Mouse (Mus musculus): Measurements from ENCODE around the gene Plekhm2. TPM values are rescaled to one million over a fixed set of nuclear protein-coding genes. Genes with fewer than 3 reads are reported as not detected.

Plekhm2 gene
- total RNA-seq, 4 experiments from 2014 or later: 113 to 133 (median 117) TPM

- no peak for DNase-seq (ENCODE audit: low spot score)
Measured at GRCm38 (mm10) chr4:141663122-141663931, 1.4 kb downstream of the Plekhm2 start.

DNA sequence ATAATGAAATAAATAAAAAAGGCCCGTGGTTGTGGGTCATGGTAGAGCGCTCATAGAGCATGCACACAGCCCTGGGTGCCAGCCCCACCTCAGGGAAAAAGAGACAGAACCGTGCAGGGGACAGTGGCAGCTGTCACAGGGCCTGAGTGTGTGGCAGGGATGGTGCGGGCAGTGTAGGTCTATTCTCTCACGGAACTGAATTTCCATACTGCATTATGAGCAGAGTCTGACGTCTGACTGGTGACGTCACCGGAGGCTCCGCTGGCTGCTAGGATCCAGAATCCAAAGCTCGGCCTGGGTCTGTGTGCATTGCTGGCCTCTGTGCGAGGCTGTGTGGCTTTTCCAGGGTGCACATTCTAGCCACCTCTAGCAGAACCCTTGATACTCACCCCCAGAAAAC, 3.8 kb downstream of the Plekhm2 start:
- no peak for DNase-seq (ENCODE audit: low spot score)

DNA sequence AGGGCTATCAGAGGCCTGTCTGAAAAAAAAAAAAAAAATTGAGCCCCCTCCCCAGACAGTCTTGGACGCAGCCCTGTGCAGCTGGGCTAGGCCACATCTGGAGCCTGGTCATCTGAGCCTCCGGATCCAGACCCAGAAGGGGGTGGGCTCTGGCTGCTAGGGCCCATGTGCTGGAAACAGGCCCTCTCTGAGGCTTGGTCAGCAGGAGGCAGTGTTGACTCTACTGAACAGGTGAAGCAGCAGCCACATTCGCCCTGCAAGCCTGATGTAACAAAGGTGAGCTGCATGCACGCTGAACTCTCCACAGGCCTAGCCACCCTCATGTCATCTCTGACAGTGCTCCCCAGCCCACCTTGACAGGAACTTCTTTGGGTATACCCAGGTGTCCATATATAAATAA, 5.0 kb downstream of the Plekhm2 start:
- DNase-seq (ENCODE audit: low spot score): no peak

- no peak for DNase-seq (ENCODE audit: low spot score)
Measured at GRCm38 (mm10) chr4:141658846-141659484, 5.7 kb downstream of the Plekhm2 start.

- no peak for DNase-seq (ENCODE audit: low spot score)
Measured at GRCm38 (mm10) chr4:141656932-141657331, 7.8 kb downstream of the Plekhm2 start.

- no peak for DNase-seq (ENCODE audit: low spot score)
Measured at GRCm38 (mm10) chr4:141655908-141656608, 8.6 kb downstream of the Plekhm2 start.

- no peak for DNase-seq (ENCODE audit: low spot score)
Measured at GRCm38 (mm10) chr4:141654509-141654908, 10.2 kb downstream of the Plekhm2 start.

- no peak for DNase-seq (ENCODE audit: low spot score)
Measured at GRCm38 (mm10) chr4:141653813-141654212, 10.9 kb downstream of the Plekhm2 start.

- no peak for DNase-seq (ENCODE audit: low spot score)
Measured at GRCm38 (mm10) chr4:141653044-141653443, 11.7 kb downstream of the Plekhm2 start.

GRCm38 (mm10) chr4:141651944-141652343, 12.8 kb downstream of the Plekhm2 start:
- no peak for DNase-seq (ENCODE audit: low spot score)

- DNase-seq (ENCODE audit: low spot score): peak; percentile 53
Measured at GRCm38 (mm10) chr4:141651286-141651685, 13.4 kb downstream of the Plekhm2 start.

DNA sequence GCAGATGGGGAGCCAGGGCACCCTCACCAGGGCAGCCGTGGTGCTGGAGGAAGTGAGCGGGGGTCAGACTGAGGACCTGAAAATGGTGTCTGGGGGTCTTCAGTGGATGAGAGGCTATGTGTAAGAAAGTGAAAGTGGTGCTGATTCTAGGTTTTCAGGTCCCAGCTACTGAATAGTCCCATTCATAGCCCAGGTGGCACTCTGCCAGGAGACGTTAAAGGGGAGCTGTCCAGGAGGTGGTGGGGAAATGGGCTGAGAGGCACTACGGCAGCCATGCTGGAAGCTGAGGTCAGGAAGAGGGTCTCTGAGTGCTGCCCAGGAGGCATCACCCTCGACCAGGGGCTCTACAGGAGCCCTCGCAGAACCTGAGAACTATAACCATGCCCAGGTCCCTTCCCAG, 15.5 kb downstream of the Plekhm2 start:
- DNase-seq (ENCODE audit: low spot score): no peak

- peak; percentile 68 for DNase-seq (ENCODE audit: low spot score)
Measured at GRCm38 (mm10) chr4:141648262-141648661, 16.4 kb downstream of the Plekhm2 start.

- DNase-seq (ENCODE audit: low spot score): no peak
Measured at GRCm38 (mm10) chr4:141647187-141647586, 17.5 kb downstream of the Plekhm2 start.

- no peak for DNase-seq (ENCODE audit: low spot score)
Measured at GRCm38 (mm10) chr4:141645988-141646387, 18.7 kb downstream of the Plekhm2 start.

GRCm38 (mm10) chr4:141643118-141643855, 21.4 kb downstream of the Plekhm2 start:
- DNase-seq (ENCODE audit: low spot score): peak; percentile 89

GRCm38 (mm10) chr4:141641961-141642811, 22.5 kb downstream of the Plekhm2 start:
- no peak for DNase-seq (ENCODE audit: low spot score)

DNA sequence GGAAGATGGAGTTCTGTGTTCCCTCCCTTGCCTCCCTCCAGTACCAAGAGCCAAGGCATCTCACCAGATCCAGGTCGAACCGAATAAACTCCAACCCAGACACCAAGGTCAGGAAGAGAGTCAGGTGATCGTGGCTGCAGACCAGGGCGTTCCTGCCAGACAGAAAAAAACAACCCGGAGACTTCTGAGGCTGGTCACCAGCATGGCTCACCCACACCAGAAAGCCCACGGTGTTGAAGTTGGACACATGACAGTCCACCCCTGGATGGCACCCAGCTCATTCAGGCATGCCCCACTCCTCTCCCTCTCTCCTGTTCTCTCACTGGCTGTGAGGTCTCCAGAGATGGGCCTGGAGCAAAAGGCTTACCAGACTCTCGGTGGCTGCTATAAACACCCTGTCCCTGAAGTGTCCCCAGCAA, 23.3 kb downstream of the Plekhm2 start:
- peak; percentile 79 for DNase-seq (ENCODE audit: low spot score)

- DNase-seq (ENCODE audit: low spot score): no peak
Measured at GRCm38 (mm10) chr4:141639474-141639873, 25.2 kb downstream of the Plekhm2 start.

GRCm38 (mm10) chr4:141636693-141637092, 28.0 kb downstream of the Plekhm2 start:
- peak; percentile 60 for DNase-seq (ENCODE audit: low spot score)

DNA sequence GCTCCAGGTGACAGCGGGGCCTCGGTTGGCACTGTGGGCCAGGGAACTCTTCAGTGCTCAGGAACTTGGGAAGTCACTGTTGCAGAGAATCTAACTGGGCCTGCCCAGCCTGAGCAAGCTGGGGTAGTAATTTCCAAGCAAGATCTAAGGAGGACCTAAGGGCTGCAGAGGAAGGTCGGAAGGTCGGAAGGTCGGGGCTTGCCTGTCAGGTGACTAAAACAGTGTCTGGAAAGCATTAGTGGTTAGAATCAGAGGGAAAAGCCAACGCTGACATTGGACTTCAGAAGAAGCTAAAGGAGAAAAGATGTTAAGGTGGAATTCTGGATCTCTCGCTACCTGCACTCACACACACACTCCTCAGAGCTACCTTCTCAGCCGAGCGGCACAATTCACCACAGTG, 28.7 kb downstream of the Plekhm2 start:
- no peak for DNase-seq (ENCODE audit: low spot score)

All from heart, adult 8-10 months (tissue).